Mouse (Mus musculus) layer of hippocampus, postnatal 36 days (tissue): ENCODE results near the gene Olfr101. TPM values are rescaled to one million over a fixed set of nuclear protein-coding genes. Genes with fewer than 3 reads are reported as not detected.

ENCODE experiments used
- DNase-seq, 2 experiments: peaks; one replicate each; pipeline ENCODE4 v3.0.0; 2022
- total RNA-seq, 2 experiments: library from RNA; stranded (reverse); gene quantifications; 2 replicates each; pipeline ENCODE4 v1.2.3; 2021

The Olfr101 gene
- total RNA-seq = not detected

DNA sequence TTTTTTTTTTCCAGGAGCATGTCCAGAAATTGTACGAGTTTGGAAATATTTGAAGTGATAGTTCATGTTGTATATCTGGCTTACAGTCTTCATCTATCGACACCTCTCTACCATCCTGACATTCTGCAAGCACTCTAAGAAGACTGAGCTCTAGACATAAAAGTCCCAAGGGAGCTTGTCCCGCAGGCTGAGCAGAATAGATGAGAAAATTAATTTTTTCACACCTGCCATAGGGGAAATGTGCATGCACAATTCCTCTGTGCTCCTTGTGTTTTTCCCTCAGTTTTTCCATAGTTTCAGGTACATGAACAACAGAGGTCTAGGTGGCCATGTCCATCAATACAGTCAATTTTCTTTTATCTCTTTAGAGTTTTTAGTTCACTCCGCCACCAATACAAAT lies at the start of gene Olfr101:
Gene Olfr101, minus strand, starts transcription at position 101 of the 400 bp plus-strand sequence.
- DNase-seq = no peak

DNA sequence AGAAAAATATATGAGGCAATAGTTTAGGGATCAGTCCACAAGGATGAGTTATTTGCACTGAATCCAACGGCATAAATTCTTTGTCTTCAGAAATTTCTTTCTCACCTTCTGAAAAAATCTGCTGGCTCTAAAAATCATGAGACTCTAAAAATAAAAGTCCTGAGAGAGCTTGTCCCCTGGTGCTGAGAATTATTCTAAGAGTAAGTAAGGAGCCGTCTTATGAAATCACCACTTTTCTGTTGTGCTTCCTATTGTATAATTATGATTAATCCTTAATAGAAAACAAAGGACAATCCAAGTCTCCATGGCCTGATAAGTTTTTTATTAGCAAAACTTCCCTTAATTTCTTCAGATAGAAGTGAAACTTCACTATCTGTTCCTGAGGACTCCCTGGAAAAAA lies 35.5 kb upstream of the Olfr101 start, which contains the start of gene Olfr103:
Gene Olfr103, minus strand, starts transcription at position 101 of the 400 bp plus-strand sequence.
- DNase-seq = no peak

- no peak for DNase-seq
Measured at GRCm38 (mm10) chr17:37316954-37317353, 12.8 kb upstream of the Olfr101 start, which contains the start of gene Olfr102. TSS of gene Olfr102 (minus strand) at chr17:37317054.

GRCm38 (mm10) chr17:37310146-37310699 lies 6.1 kb upstream of the Olfr101 start:
- DNase-seq = no peak

- DNase-seq = no peak
Measured at GRCm38 (mm10) chr17:37308483-37308882, 4.4 kb upstream of the Olfr101 start.

DNA sequence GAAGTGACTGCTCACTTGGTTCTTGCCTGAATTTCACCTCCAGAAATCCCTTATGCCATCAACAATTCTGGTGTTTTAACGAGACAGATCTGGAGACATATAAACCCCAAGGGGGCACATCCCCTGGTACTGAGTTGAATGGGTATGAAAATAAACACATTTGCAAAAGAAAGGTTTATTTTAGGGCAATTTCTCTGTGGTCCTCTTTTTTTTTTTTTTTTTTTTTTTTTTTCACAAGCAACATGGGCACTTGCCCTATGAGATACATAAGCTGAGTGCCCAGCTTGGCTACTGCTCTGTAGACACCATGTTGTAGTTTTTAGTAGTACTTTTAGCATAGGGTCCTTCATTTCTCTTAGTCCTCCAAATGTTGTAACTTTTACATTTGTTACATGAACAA lies 20.8 kb downstream of the Olfr101 start, which contains the start of gene Olfr99:
Gene Olfr99, minus strand, starts transcription at position 101 of the 400 bp plus-strand sequence.
- DNase-seq = no peak

DNA sequence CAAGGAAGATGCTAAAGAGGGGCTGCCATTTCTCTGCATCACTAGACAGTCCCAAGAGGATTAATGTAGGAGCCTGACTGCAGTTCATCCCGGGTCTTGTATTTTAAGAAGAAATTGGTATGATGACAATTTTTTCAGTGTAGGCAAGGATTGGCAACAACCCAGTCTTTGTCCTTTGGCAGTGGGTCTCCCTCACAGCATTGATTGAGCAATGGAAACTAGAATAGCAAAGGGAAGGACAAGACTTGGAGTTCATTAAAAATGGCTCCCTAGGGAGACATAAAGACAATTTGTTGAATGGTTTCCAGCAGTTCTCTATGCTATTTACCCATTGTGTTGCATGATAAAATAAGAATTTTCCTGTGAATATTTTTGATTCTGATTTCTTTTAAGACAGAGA lies 23.8 kb downstream of the Olfr101 start:
- DNase-seq = no peak

GRCm38 (mm10) chr17:37276573-37276972 lies 27.5 kb downstream of the Olfr101 start:
- DNase-seq = no peak

DNA sequence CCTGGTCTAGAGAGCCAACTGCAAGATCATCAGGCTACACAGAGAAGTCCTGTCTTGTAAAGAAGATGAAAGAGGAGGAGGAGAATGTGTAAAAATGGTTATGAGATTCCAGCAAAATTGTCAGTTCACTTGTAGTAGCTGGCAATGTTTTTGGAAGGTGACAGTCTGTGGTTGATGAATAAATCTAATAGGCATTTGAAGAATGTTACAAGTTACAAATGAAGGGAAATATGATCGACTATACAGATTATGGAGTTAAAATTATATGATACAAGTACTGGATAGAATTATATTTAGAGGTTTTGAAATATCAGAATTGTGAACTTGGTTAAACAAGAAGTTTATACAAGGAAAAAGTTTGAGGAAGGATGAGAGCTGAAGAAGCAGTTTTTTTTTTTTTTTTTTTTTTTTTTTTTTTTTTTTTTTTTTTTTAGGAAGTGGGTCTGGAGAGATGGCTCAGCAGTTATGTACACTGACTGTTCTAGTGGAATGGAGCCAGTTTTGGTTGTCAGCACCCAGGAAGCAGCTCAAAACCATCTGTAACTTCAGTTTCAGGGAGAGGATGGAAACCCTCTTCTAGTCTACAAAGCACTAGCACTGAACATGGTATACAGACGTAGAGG lies 28.4 kb downstream of the Olfr101 start:
- no peak for DNase-seq

- DNase-seq = no peak
Measured at GRCm38 (mm10) chr17:37270702-37271092, 33.4 kb downstream of the Olfr101 start.

DNA sequence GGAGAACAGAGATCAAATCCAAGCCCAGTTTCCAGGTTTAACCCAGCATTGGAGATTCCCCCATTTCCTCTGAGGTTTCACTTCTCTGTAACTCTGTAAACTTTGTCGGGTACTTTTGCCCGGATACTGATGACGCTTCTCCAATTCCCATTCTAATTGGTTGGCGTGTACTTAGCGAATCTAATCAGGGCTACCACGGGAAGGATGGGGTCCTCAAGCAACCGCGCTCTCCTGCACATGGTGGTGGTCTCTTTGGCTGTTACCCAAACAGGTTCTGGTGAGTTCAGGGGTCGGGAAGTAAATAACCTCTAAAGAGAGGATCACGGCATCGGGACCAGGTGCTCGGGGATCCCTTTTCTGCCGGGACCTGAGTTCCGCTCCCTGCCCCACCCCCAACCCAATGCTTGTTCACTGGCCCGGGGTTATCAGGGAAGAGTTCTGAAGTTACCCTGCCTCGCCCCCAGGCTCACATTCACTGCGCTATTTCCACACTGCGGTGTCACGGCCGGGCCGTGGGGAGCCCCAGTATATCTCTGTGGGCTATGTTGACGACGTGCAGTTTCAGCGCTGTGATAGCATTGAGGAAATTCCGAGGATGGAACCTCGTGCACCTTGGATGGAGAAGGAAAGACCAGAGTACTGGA lies 33.9 kb downstream of the Olfr101 start, which contains the start of gene H2-M3:
Gene H2-M3, plus strand, starts transcription at position 163 of the 644 bp plus-strand sequence.
- DNase-seq = peak; percentile 78 to 90

DNA sequence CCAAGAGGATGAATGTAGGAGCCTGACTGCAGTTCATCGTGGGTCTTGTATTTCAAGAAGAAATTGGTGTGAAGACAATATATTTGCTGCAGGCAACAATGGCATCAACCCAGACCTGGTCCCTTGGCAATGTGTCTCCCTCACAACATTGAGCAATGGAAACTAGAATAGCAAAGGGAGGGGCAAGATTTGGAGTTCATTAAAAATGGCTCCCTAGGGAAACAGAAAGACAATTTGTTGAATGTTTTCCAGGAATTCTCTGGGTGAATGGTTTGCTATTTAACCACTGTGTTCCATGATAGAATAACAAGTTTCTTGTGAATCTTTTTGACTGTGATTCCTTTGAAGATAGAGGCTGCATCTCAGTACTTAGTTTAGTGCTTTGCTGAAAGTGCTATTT lies 40.5 kb downstream of the Olfr101 start, which contains the start of gene Olfr98:
Gene Olfr98, minus strand, starts transcription at position 124 of the 400 bp plus-strand sequence.
- DNase-seq = no peak

DNA sequence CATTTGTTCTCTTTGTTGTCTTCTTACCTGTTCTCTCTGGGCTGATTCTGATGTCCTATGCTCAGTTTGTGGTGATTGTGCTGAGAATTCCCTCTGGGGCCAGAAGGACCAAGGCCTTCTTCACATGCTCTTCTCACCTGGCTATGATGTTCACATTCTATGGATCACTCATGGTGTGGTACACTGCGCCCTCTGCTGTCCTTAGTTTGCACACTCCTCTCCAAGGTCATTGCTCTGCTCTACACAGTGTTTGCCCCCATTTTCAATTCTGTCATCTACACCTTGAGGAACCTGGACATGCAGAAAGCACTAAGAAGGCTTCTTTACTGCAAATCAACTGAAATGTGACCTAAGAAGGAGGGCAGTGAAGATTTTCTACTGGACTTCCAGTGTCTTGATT lies 53.6 kb downstream of the Olfr101 start:
- DNase-seq = no peak

- no peak for DNase-seq
Measured at GRCm38 (mm10) chr17:37249460-37249859, 54.7 kb downstream of the Olfr101 start.

Other genes with a start within 250 kb of the Olfr101 start
- not detected for gene Olfr90, start 215.8 kb downstream of the Olfr101 start, total RNA-seq
- gene Olfr91, start 206.0 kb downstream of the Olfr101 start, total RNA-seq = not detected
- gene Olfr92, start 184.2 kb downstream of the Olfr101 start, total RNA-seq = not detected
- not detected for gene Olfr93, start 142.8 kb downstream of the Olfr101 start, total RNA-seq
- not detected for gene Ubd, start 110.4 kb downstream of the Olfr101 start, total RNA-seq
- not detected for gene Olfr94, start 103.3 kb downstream of the Olfr101 start, total RNA-seq
- not detected for gene Olfr95, start 91.2 kb downstream of the Olfr101 start, total RNA-seq
- not detected for gene Olfr96, start 84.2 kb downstream of the Olfr101 start, total RNA-seq
- not detected for gene Olfr97, start 67.0 kb downstream of the Olfr101 start, total RNA-seq
- gene Olfr98, start 40.6 kb downstream of the Olfr101 start, total RNA-seq = not detected
- 1 to 10 TPM; 1.5 to 2.0 TPM for gene H2-M3, start 34.1 kb downstream of the Olfr101 start, total RNA-seq
- not detected for gene Olfr99, start 20.9 kb downstream of the Olfr101 start, total RNA-seq
- not detected for gene Olfr102, start 12.7 kb upstream of the Olfr101 start, total RNA-seq
- not detected for gene Olfr103, start 35.4 kb upstream of the Olfr101 start, total RNA-seq
- not detected for gene Olfr104-ps, start 55.3 kb upstream of the Olfr101 start, total RNA-seq
- not detected for gene Olfr105-ps, start 74.7 kb upstream of the Olfr101 start, total RNA-seq
- gene Olfr106-ps, start 86.1 kb upstream of the Olfr101 start, total RNA-seq = not detected
- gene Olfr107, start 94.9 kb upstream of the Olfr101 start, total RNA-seq = not detected
- not detected for gene Olfr108, start 141.2 kb upstream of the Olfr101 start, total RNA-seq
- not detected for gene Olfr109, start 154.6 kb upstream of the Olfr101 start, total RNA-seq
- gene H2-M2, start 179.2 kb upstream of the Olfr101 start, total RNA-seq = not detected
- not detected for gene Olfr110, start 188.2 kb upstream of the Olfr101 start, total RNA-seq
- not detected for gene Olfr111, start 203.7 kb upstream of the Olfr101 start, total RNA-seq